Mouse (Mus musculus) E14TG2a.4 (cell line): ENCODE measurements around the gene Flrt1.
"Not testable (repeated sequence)": the region's sequence is repeated elsewhere in the genome, so short reads cannot be mapped to it uniquely, and the experiment has no call there.

Experiments used
- H3K27me3 ChIP-seq: 2 replicates; pipeline ENCODE4 v1.6.1; 2014; ENCODE audit warnings: low read length, control low read depth; ENCODE audit not compliant: insufficient read depth
- H3K36me3 ChIP-seq: 2 replicates; pipeline ENCODE4 v1.6.1; 2014; ENCODE audit warnings: low read length, control low read depth; ENCODE audit not compliant: insufficient read depth
- H3K4me1 ChIP-seq: replicated peaks from 2 replicates; pipeline ENCODE4 v1.6.1; 2014; ENCODE audit warnings: low read depth, low read length, control low read depth
- H3K4me3 ChIP-seq: replicated peaks from 2 replicates; pipeline ENCODE4 v1.5.1; 2014; ENCODE audit warnings: mild to moderate bottlenecking, low read length
- H3K9me3 ChIP-seq: 2 replicates; pipeline ENCODE4 v1.6.1; 2014; ENCODE audit warnings: low read length, control low read depth
- CTCF ChIP-seq: conservative IDR thresholded peaks from 2 replicates; pipeline ENCODE4 v1.5.1; 2014; ENCODE audit warnings: low read length
- NANOG ChIP-seq: IDR thresholded peaks from 2 replicates; pipeline ENCODE4 v1.6.1; 2014; ENCODE audit warnings: borderline replicate concordance, low read length, mixed read lengths
- POU5F1 ChIP-seq: IDR thresholded peaks from 2 replicates; pipeline ENCODE4 v1.6.1; 2014; ENCODE audit warnings: low read length, borderline replicate concordance

Flrt1 gene

DNA sequence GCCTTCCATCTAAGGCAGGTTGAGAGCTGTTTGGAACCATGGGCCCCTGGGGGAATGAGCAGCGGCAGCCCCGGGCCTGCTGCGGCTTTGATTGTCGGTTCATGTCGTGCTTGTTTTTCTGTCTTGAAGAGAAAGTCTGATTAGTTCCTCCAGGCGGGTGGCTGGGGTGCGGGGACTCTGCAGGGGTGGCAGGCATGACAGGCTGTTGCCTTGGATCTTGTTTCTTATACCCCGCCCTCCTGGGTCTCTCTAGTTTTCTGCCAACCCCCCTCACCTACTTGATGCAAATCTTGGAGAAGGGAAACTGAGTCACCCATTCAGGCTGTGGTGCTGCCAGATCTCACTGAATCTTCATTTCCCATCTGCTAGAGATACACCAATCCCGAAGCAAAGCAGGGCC lies 17.0 kb downstream of the Flrt1 start:
- Histone ChIP-seq H3K36me3 (no peaks in the 10 kb centered on the region), H3K4me3 (peak overlapping the region; percentile 62), H3K27me3 (peaks cover 54% of the 10 kb centered on the region), H3K4me1 (peaks cover 46% of the 10 kb centered on the region), H3K9me3 (no peaks in the 10 kb centered on the region)
- TF ChIP-seq CTCF (no peak), POU5F1 (no peak)

DNA sequence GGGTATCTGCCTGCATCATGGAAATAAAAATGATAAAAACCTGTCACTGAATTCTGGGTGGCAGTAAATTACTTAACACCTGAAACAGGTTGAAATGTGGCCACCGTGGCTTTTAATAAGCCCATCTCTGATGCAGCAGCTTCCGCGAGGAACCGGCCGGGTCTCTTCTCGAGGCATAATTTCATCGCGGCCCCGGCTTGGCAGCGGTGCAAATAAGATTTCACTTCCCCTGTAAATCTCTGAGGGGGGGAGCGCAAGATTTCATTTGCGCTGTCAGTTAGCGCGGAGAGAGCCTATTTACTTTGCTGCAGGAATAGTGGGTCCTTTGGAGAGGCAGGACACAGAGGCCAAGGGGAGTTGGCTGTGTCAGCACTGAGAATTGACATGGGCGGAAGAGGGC lies 20.8 kb downstream of the Flrt1 start:
- no peaks in the 10 kb centered on the region for H3K9me3 ChIP-seq
- TF ChIP-seq POU5F1 (no peak), CTCF (no peak), NANOG (no peak)

DNA sequence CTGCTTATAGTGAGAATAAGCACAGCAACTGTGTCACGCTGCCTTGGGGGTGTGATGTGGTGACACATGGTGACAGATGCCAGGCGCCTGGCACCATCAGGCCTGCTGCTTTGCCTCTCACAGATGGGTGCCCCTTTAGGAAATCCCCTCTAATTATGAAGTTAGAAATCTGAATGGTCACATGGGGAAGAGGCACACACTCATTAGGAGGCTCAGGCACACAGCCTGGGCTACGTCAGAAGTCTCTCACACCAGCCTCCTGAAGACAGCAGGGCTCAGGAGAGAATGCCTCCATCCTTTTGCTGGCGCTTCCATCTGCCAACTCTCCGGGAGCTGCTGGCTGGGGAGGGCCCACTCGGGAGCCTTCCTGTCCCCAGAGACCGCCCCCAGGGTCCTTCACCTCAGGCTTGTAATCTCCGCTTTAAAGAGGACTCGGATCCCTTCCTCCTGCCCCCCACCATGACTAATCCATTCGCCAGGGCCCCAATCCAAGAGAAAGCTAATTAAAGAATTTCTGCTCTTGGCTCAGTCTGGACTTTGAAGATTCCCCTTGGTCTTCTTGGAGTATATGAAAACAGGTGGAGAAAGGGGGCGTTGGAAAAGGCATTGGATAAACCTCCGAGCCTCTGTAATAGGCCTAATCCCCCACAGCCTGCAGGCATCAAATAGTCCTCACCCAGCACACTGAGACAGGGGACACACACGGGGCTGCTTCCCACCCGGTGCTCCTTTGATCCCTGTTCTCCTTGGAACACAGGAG lies 22.3 kb downstream of the Flrt1 start:
- no peaks in the 10 kb centered on the region for H3K36me3 ChIP-seq
- H3K4me3 ChIP-seq = no peak overlapping the region
- no peaks in the 10 kb centered on the region for H3K9me3 ChIP-seq
- H3K27me3 ChIP-seq = peaks cover 31% of the 10 kb centered on the region
- TF ChIP-seq NANOG (no peak), CTCF (no peak), POU5F1 (no peak)
- peaks cover 30% of the 10 kb centered on the region for H3K4me1 ChIP-seq

More for the DNA sequence above, 20.8 kb downstream of the Flrt1 start:
- peaks cover 40% of the 10 kb centered on the region for H3K4me1 ChIP-seq
- peaks cover 40% of the 10 kb centered on the region for H3K27me3 ChIP-seq
- H3K4me3 ChIP-seq = no peak overlapping the region
- no peaks in the 10 kb centered on the region for H3K36me3 ChIP-seq

DNA sequence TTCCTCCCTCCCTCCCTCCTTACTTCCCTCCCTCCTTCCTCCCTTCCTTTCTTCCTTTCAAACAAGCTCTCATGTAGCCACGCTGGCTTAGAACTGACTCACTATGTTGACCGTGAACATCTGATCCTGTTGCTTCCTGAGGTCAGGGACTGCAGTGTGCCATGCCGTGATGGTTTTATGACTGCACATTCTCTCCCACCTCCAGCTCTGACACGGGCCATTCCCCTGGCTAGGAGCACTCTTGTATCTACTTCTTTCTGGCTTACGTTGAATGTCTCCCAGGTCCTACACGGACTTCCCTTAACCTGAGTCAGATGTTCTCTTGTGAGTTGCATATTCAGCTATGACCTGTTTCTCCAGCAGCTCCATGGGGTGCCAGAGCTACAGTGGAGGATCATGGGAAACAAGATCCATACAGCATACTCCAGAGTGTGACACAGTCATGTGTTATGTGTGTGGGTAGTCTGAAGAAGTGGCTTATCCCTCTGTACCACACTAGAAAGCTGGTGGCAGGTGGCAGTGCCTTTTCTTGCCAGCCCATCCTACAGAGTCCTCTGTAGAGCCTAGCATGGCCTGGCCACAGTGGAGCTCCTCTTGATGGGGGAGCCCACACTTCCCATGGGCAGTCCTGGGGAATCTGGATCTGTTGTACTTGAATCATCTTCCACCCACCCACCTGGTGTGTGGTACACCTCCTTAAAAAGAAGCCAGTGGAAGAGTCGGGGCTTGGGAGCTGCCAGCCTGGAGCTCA lies 23.8 kb downstream of the Flrt1 start:
- Histone ChIP-seq H3K4me1 (peaks cover 32% of the 10 kb centered on the region), H3K4me3 (no peak overlapping the region), H3K27me3 (peaks cover 23% of the 10 kb centered on the region), H3K9me3 (no peaks in the 10 kb centered on the region), H3K36me3 (no peaks in the 10 kb centered on the region)
- TF ChIP-seq POU5F1 (no peak), CTCF (no peak), NANOG (no peak)

DNA sequence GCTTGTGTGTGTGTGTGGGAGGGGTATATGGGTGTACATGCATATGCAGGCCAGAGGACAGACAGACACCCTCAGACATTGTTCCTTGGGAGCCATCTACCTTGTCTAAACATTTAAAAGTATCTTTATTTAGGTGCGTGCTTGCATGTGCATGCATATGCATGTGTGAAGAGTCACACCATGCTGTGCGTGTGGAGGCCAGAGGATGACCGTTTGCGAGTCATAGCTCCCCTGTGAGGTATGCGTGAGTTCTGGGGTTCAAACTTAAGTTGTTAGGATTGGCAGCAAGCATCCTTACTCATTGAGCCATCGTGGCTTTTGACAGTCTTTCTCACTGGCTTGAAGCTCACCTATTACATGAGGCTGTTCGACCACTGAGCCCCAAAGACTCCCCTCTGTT lies 27.3 kb downstream of the Flrt1 start:
- no peaks in the 10 kb centered on the region for H3K9me3 ChIP-seq
- TF ChIP-seq POU5F1 (no peak), CTCF (no peak), NANOG (no peak)
- no peaks in the 10 kb centered on the region for H3K36me3 ChIP-seq
- peaks cover 5% of the 10 kb centered on the region for H3K27me3 ChIP-seq
- H3K4me3 ChIP-seq = no peak overlapping the region
- H3K4me1 ChIP-seq = peaks cover 36% of the 10 kb centered on the region

DNA sequence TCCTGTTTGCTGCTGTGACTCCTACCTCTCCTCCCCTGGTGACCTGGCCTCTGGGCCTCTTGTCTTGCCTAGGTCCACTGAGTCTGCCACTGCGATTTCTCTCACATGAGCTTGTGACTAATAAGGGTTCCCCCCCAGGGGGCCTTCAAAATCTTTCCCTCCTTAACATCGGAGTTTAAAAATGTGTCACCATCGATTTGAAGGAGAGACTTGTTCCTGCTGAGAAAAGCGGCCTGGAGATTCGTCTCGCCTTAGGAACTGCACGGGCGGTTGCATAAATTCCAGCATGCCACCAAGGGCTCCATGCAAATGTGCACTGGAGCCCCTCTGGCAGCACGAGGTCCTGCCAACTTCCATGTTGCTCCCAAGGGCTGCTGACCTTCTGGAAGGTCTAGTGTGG lies 27.9 kb downstream of the Flrt1 start:
- no peak overlapping the region for H3K4me3 ChIP-seq
- H3K9me3 ChIP-seq = no peaks in the 10 kb centered on the region
- peaks cover 36% of the 10 kb centered on the region for H3K4me1 ChIP-seq
- TF ChIP-seq CTCF = no peak
- no peak for TF ChIP-seq NANOG
- no peak for TF ChIP-seq POU5F1
- peaks cover 5% of the 10 kb centered on the region for H3K27me3 ChIP-seq
- no peaks in the 10 kb centered on the region for H3K36me3 ChIP-seq

DNA sequence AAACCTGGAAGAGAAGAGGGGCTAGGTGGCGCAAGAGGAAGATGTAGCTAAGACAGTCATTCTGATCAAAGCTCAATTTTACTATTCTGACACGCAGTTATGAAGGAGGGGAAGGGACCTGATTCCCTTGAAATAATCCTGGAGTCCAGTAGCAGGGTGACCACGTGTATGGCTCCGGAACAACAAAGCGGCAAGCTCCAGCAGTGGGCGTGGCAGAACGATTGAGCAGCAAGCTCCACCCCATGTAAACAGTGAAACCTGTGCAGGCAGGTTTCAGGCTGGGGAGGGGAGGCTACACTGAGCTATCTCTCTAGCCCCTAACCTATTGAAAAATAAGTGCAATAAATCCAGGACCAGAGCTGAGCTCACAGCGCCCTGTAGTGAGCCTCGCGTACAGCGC lies 30.2 kb downstream of the Flrt1 start:
- H3K36me3 ChIP-seq, H3K4me3 ChIP-seq, H3K9me3 ChIP-seq: not testable (repeated sequence)
- peaks cover 54% of the 10 kb centered on the region for H3K4me1 ChIP-seq
- peaks cover 19% of the 10 kb centered on the region for H3K27me3 ChIP-seq

DNA sequence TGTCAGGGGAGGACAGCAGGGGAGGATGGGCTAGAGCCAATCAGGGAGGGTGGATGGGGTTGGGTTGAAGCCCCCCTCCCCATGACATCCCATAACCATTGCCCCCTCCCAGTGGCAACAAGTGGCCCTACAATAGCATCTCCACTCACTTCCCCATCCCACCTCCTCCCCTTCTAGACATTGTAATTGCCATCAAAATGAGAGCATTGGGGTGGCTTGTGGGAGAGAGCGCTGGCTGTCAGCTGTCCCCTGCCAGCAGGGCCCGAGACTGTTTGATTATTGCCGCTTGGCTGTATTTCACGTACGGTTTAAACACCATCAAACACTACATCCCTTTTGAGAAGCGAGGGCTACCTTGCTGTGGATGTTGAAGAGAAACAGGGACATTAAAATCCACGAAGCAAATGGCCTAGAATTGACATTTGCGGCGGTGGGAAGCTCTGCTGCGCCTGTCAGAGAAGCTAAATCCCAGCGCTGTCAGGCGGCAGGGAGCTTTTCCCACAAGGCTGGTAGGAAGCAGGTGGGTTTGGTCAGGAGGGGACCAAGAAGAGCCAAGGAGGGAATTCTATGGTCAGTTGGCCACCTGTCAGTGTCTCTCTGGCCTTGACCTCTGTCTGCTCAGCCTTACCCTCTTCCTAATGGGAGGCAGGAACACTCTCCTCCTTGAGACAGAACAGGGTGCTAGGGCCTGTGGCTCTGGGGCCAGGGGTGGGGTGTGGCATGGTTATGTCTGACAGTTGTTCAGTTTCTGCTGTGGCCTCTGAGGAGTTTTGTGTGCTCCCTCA lies 31.3 kb downstream of the Flrt1 start:
- H3K36me3 ChIP-seq = no peaks in the 10 kb centered on the region
- H3K9me3 ChIP-seq = no peaks in the 10 kb centered on the region
- TF ChIP-seq CTCF = no peak
- TF ChIP-seq NANOG = no peak
- TF ChIP-seq POU5F1 = no peak
- no peak overlapping the region for H3K4me3 ChIP-seq
- peaks cover 30% of the 10 kb centered on the region for H3K27me3 ChIP-seq
- peaks cover 60% of the 10 kb centered on the region for H3K4me1 ChIP-seq
